Mouse (Mus musculus): Measurements from ENCODE around the gene Bcl7b.

Bcl7b gene

GRCm38 (mm10) chr5:135169479-135169878 is 1.4 kb downstream of the Bcl7b start:
- DNase-seq (ENCODE audit: low spot score in 2 of 2) = no peak

GRCm38 (mm10) chr5:135171688-135172220 is 3.7 kb downstream of the Bcl7b start:
- DNase-seq (ENCODE audit: low spot score in 2 of 2) = no peak

- DNase-seq (ENCODE audit: low spot score in 2 of 2) = no peak
Measured at GRCm38 (mm10) chr5:135172986-135173385, 4.9 kb downstream of the Bcl7b start.

- DNase-seq (ENCODE audit: low spot score in 2 of 2) = no peak
Measured at GRCm38 (mm10) chr5:135175086-135175485, 7.0 kb downstream of the Bcl7b start.

- no peak for DNase-seq (ENCODE audit: low spot score in 2 of 2)
Measured at GRCm38 (mm10) chr5:135178523-135178922, 10.4 kb downstream of the Bcl7b start.

- peak; percentile 43 to 54 for DNase-seq (ENCODE audit: low spot score in 2 of 2)
Measured at GRCm38 (mm10) chr5:135178996-135179395, 10.9 kb downstream of the Bcl7b start.

GRCm38 (mm10) chr5:135179616-135180015 is 11.5 kb downstream of the Bcl7b start:
- DNase-seq (ENCODE audit: low spot score in 2 of 2) = no peak

GRCm38 (mm10) chr5:135180796-135181195 is 12.7 kb downstream of the Bcl7b start:
- no peak for DNase-seq (ENCODE audit: low spot score in 2 of 2)

- no peak for DNase-seq (ENCODE audit: low spot score in 2 of 2)
Measured at GRCm38 (mm10) chr5:135181776-135182175, 13.7 kb downstream of the Bcl7b start.

GRCm38 (mm10) chr5:135183131-135183861 is 15.2 kb downstream of the Bcl7b start:
- peak; percentile 53 to 71 for DNase-seq (ENCODE audit: low spot score in 2 of 2)

- no peak for DNase-seq (ENCODE audit: low spot score in 2 of 2)
Measured at GRCm38 (mm10) chr5:135185016-135185415, 16.9 kb downstream of the Bcl7b start.

- DNase-seq (ENCODE audit: low spot score in 2 of 2) = no peak
Measured at GRCm38 (mm10) chr5:135185596-135185995, 17.5 kb downstream of the Bcl7b start.

GRCm38 (mm10) chr5:135186231-135186620 is 18.1 kb downstream of the Bcl7b start:
- no peak for DNase-seq (ENCODE audit: low spot score in 2 of 2)

GRCm38 (mm10) chr5:135186621-135187348 is 18.7 kb downstream of the Bcl7b start, which contains the start of gene Baz1b:
Gene Baz1b, plus strand, starts transcription at chr5:135187264.
- peak; percentile 97 to 98 for DNase-seq (ENCODE audit: low spot score in 2 of 2)

GRCm38 (mm10) chr5:135187349-135188213 is 19.5 kb downstream of the Bcl7b start:
- DNase-seq (ENCODE audit: low spot score in 2 of 2) = peak; percentile 38 to 40

- no peak for DNase-seq (ENCODE audit: low spot score in 2 of 2)
Measured at GRCm38 (mm10) chr5:135188214-135188554, 20.1 kb downstream of the Bcl7b start.

- DNase-seq (ENCODE audit: low spot score in 2 of 2) = no peak
Measured at GRCm38 (mm10) chr5:135189281-135190022, 21.4 kb downstream of the Bcl7b start.

- peak; percentile 74 to 80 for DNase-seq (ENCODE audit: low spot score in 2 of 2)
Measured at GRCm38 (mm10) chr5:135191620-135192019, 23.5 kb downstream of the Bcl7b start.

- DNase-seq (ENCODE audit: low spot score in 2 of 2) = no peak
Measured at GRCm38 (mm10) chr5:135192431-135192830, 24.3 kb downstream of the Bcl7b start.

- DNase-seq (ENCODE audit: low spot score in 2 of 2) = no peak
Measured at GRCm38 (mm10) chr5:135196367-135196766, 28.3 kb downstream of the Bcl7b start.

- DNase-seq (ENCODE audit: low spot score in 2 of 2) = no peak
Measured at GRCm38 (mm10) chr5:135202763-135203162, 34.7 kb downstream of the Bcl7b start.

Measured in right cerebral cortex, adult 2 months (tissue).